Mouse (Mus musculus) kidney, adult 2 months (tissue): Measurements from ENCODE around the gene Epb41.

ENCODE experiments used
- CTCF ChIP-seq: fragments of 200-500 bp; conservative IDR thresholded peaks from 2 replicates; pipeline ENCODE4 v1.5.1; 2011; ENCODE audit warnings: low read depth, mild to moderate bottlenecking, control low read depth, low read length, moderate library complexity, mixed read lengths; ENCODE audit not compliant: insufficient read depth, insufficient read length
- POLR2A ChIP-seq: fragments of 200-500 bp; IDR thresholded peaks from one replicate; pipeline ENCODE4 v1.6.1; 2011; ENCODE audit warnings: low read depth, low read length, control low read depth

DNA sequence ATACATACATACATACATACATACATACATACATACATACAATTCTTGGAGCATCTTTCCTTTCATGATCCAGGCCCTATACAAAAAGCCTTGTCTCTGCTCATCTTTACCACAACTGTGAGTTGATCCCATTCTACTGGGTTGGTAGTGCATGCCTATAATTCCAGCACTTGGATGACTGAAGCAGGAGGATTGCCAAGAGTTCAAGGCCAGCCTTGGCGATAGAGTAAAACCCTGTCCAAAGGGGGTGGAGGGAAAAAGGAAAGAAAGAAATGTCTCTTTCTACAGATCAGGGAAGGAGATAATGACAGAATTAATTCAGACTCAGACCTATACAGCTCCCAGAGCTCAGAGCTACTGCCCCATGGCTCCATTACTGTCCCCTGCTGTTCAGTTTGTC is 48.0 kb upstream of the Epb41 start:
- TF ChIP-seq POLR2A = no peak
- TF ChIP-seq CTCF = no peak
